Comparison of ENCODE assay signal across 9 mouse cellular contexts in the genomic region with DNA sequence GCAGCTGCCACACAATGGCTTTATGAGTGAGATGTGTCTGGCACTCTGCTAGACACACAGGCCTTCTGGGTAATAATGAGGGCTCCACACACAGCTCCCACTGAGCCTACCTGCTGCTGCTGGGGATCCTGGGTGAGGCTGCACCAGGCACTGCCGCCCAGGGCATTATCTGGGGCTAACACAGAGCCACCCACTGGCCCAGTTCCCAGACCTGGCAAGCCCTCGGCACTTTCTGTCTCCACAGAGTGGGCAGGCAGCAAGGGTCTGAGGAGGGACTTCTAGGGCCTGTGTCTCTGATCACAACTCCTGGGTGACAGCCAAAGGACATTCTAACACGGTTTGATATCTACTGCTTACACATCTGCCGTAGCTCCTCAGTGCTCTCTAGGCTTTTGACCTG. TPM values are rescaled to one million over a fixed set of nuclear protein-coding genes. Genes with fewer than 3 reads are reported as not detected.
DNase-seq lines count a peak whose midpoint lies in the region; ATAC-seq and TF ChIP-seq lines count a peak whose summit lies in the region.
"Had no signal": no experiment of that assay in that cellular context is flagged by ENCODE, and none has a peak within 500 bp of the region (broad histone marks: within the 10 kb centered on the region; RNA-seq: fewer than 3 reads in every experiment).

No protein-coding gene starts in this region.

- intact Hi-C loops in left cerebral cortex, adult 2 months (cut with DNase I), result no loop called here

- ATAC-seq in hindbrain, embryonic 13.5 days (ENCODE audit: low FRiP score), result peak; percentile 16
- peak; percentile 6; the same call in 1 of the 2 replicates for ATAC-seq in neural tube, embryonic 15.5 days (ENCODE audit: low FRiP score)
- no peak for ATAC-seq in lung, postnatal 0 days

- peaks cover 65% of the 10 kb centered on the region for H3K4me1 ChIP-seq in hindbrain, embryonic 13.5 days (replicated peaks)
- peaks cover 59% of the 10 kb centered on the region for H3K4me1 ChIP-seq in neural tube, embryonic 15.5 days
- H3K4me1 ChIP-seq in lung, postnatal 0 days (ENCODE audit: insufficient read depth, low read depth, low read length), result no peaks in the 10 kb centered on the region

- peak; percentile 53 to 56 for DNase-seq in left cerebral cortex, adult 2 months (ENCODE audit: extremely low spot score in 1 of 2, low spot score in 2 of 2)
- DNase-seq in left cerebral cortex, adult 11 months (ENCODE audit: low spot score), result no peak
- DNase-seq in cerebellum, postnatal 14 days, result peak; percentile 75 to 77
- no peak for DNase-seq in adrenal gland, postnatal 10 days
- DNase-seq in lung, postnatal 14 days, result no peak
- DNase-seq in lung, postnatal 0 days (ENCODE audit: low spot score), result no peak
- DNase-seq: kidney, postnatal 14 days had no signal

- no peaks in the 10 kb centered on the region for H3K9me3 ChIP-seq in hindbrain, embryonic 13.5 days
- H3K9me3 ChIP-seq in neural tube, embryonic 15.5 days (replicated peaks), result no peaks in the 10 kb centered on the region
- H3K9me3 ChIP-seq in lung, postnatal 0 days (ENCODE audit: low read length), result no peaks in the 10 kb centered on the region

- no peaks in the 10 kb centered on the region for H3K27me3 ChIP-seq in hindbrain, embryonic 13.5 days
- H3K27me3 ChIP-seq in neural tube, embryonic 15.5 days (replicated peaks), result no peaks in the 10 kb centered on the region
- no peaks in the 10 kb centered on the region for H3K27me3 ChIP-seq in lung, postnatal 0 days (replicated peaks; ENCODE audit: insufficient read depth, low read length)

- peak overlapping the region; percentile 84 for H3K27ac ChIP-seq in left cerebral cortex, adult 2 months
- H3K27ac ChIP-seq in hindbrain, embryonic 13.5 days, result peak overlapping the region; percentile 89
- peak overlapping the region; percentile 71 for H3K27ac ChIP-seq in neural tube, embryonic 15.5 days (replicated peaks)
- H3K27ac ChIP-seq in lung, postnatal 0 days (ENCODE audit: low read length), result no peak overlapping the region

- TF ChIP-seq CTCF in left cerebral cortex, adult 2 months (IDR thresholded peaks at IDR 0.05), result no peak
- TF ChIP-seq CTCF in lung, postnatal 0 days (IDR thresholded peaks at IDR 0.05), result no peak

- H3K4me3 ChIP-seq in left cerebral cortex, adult 2 months, result no peak overlapping the region
- H3K4me3 ChIP-seq in hindbrain, embryonic 13.5 days, result no peak overlapping the region
- H3K4me3 ChIP-seq in neural tube, embryonic 15.5 days (replicated peaks), result no peak overlapping the region
- H3K4me3 ChIP-seq in lung, postnatal 0 days (ENCODE audit: low read depth, low read length), result no peak overlapping the region

- peak overlapping the region; percentile 43; the same call in 1 of the 2 replicates for H3K9ac ChIP-seq in hindbrain, embryonic 13.5 days
- H3K9ac ChIP-seq in neural tube, embryonic 15.5 days (replicated peaks), result no peak overlapping the region
- H3K9ac ChIP-seq in lung, postnatal 0 days (replicated peaks; ENCODE audit: low read depth), result no peak overlapping the region

- no peak for TF ChIP-seq EP300 in lung, postnatal 0 days (IDR thresholded peaks at IDR 0.05)

- H3K4me2 ChIP-seq in hindbrain, embryonic 13.5 days, result 0 out of 2 replicates have a peak overlapping the region, but pooled peaks have one; percentile 34
- H3K4me2 ChIP-seq in neural tube, embryonic 15.5 days, result peak overlapping the region; percentile 38; the same call in 1 of the 2 replicates
- no peak overlapping the region for H3K4me2 ChIP-seq in lung, postnatal 0 days (replicated peaks; ENCODE audit: low read depth, low read length)

- WGBS in hindbrain, embryonic 13.5 days, result 46% methylated on average over 4 of the region's 4 CpGs
- 37% methylated on average over 4 of the region's 4 CpGs for WGBS in neural tube, embryonic 15.5 days
- WGBS in lung, postnatal 0 days, result 41% methylated on average over 4 of the region's 4 CpGs

- peaks cover 39% of the 10 kb centered on the region for H3K36me3 ChIP-seq in hindbrain, embryonic 13.5 days
- peaks cover 38% of the 10 kb centered on the region for H3K36me3 ChIP-seq in neural tube, embryonic 15.5 days
- H3K36me3 ChIP-seq in lung, postnatal 0 days (ENCODE audit: insufficient read depth, low read length), result no peaks in the 10 kb centered on the region

RNA-seq across cellular contexts. Expression of gene Fcho1, which starts 6.3 kb away (rescaled TPM):
- 100 to 1,000 TPM; 184 TPM for total RNA-seq in left cerebral cortex, adult 2 months (2021)
- polyA plus RNA-seq in hindbrain, embryonic 13.5 days (2015; fragmentation: Nextera tagmentation; extraction: Ambion mirVana), result 62.2 and 68.2 TPM in 2 replicates
- polyA plus RNA-seq in neural tube, embryonic 15.5 days (2015; fragmentation: Nextera tagmentation; extraction: Ambion mirVana), result 81.2 and 85.0 TPM in 2 replicates
- total RNA-seq in adrenal gland, postnatal 10 days (2021), result 1 to 10 TPM; 4.8 to 8.4 TPM
- 1.4 and 1.8 TPM in 2 replicates for polyA plus RNA-seq in lung, postnatal 0 days (2015; fragmentation: Nextera tagmentation; extraction: Ambion mirVana)

RNA-seq across cellular contexts. Expression of gene B3gnt3, which starts 17.6 kb away (rescaled TPM):
- under 1 TPM; 0.68 to 0.79 TPM for total RNA-seq in left cerebral cortex, adult 2 months (2021)
- polyA plus RNA-seq in hindbrain, embryonic 13.5 days (2015; fragmentation: Nextera tagmentation; extraction: Ambion mirVana), result 0.32 and 0.34 TPM in 2 replicates
- 0.56 and 1.3 TPM in 2 replicates for polyA plus RNA-seq in neural tube, embryonic 15.5 days (2015; fragmentation: Nextera tagmentation; extraction: Ambion mirVana)
- total RNA-seq in adrenal gland, postnatal 10 days (2021), result 1 to 10 TPM; 6.4 to 6.7 TPM
- 11.7 and 12.1 TPM in 2 replicates for polyA plus RNA-seq in lung, postnatal 0 days (2015; fragmentation: Nextera tagmentation; extraction: Ambion mirVana)

RNA-seq across cellular contexts. Expression of gene Insl3, which starts 30.2 kb away (rescaled TPM):
- 1 to 10 TPM; 1.2 to 4.7 TPM for total RNA-seq in left cerebral cortex, adult 2 months (2021)
- polyA plus RNA-seq in hindbrain, embryonic 13.5 days (2015; fragmentation: Nextera tagmentation; extraction: Ambion mirVana), result 0.31 and 0.79 TPM in 2 replicates
- 1.4 and 2.8 TPM in 2 replicates for polyA plus RNA-seq in neural tube, embryonic 15.5 days (2015; fragmentation: Nextera tagmentation; extraction: Ambion mirVana)
- 10 to 100 TPM in 1 of 2 experiments, 1 to 10 TPM in 1; 7.3 to 10.8 TPM for total RNA-seq in adrenal gland, postnatal 10 days (2021)
- polyA plus RNA-seq in lung, postnatal 0 days (2015; fragmentation: Nextera tagmentation; extraction: Ambion mirVana), result 2.9 and 3.9 TPM in 2 replicates

RNA-seq across cellular contexts. Expression of gene Jak3, which starts 43.1 kb away (rescaled TPM):
- total RNA-seq in left cerebral cortex, adult 2 months (2021), result 1 to 10 TPM; 5.5 to 5.8 TPM
- 3.5 TPM in 2 replicates for polyA plus RNA-seq in hindbrain, embryonic 13.5 days (2015; fragmentation: Nextera tagmentation; extraction: Ambion mirVana)
- 7.4 and 11.5 TPM in 2 replicates for polyA plus RNA-seq in neural tube, embryonic 15.5 days (2015; fragmentation: Nextera tagmentation; extraction: Ambion mirVana)
- 10 to 100 TPM; 18.5 to 25.9 TPM for total RNA-seq in adrenal gland, postnatal 10 days (2021)
- 7.7 and 10.0 TPM in 2 replicates for polyA plus RNA-seq in lung, postnatal 0 days (2015; fragmentation: Nextera tagmentation; extraction: Ambion mirVana)

RNA-seq across cellular contexts. Expression of gene Unc13a, which starts 47.7 kb away (rescaled TPM):
- 100 to 1,000 TPM; 313 to 351 TPM for total RNA-seq in left cerebral cortex, adult 2 months (2021)
- 18.0 and 18.9 TPM in 2 replicates for polyA plus RNA-seq in hindbrain, embryonic 13.5 days (2015; fragmentation: Nextera tagmentation; extraction: Ambion mirVana)
- polyA plus RNA-seq in neural tube, embryonic 15.5 days (2015; fragmentation: Nextera tagmentation; extraction: Ambion mirVana), result 18.1 and 22.2 TPM in 2 replicates
- total RNA-seq in adrenal gland, postnatal 10 days (2021), result 1 to 10 TPM; 3.8 to 7.1 TPM
- polyA plus RNA-seq in lung, postnatal 0 days (2015; fragmentation: Nextera tagmentation; extraction: Ambion mirVana), result 0.35 and 0.46 TPM in 2 replicates

Comparison
In these comparisons a context has a peak if more than half of its experiments do, and no peak if none do; other contexts are left out.
1. DNase-seq: peak in left cerebral cortex, adult 2 months (2 of 2) and cerebellum, postnatal 14 days (2 of 2); none in left cerebral cortex, adult 11 months (single experiment), adrenal gland, postnatal 10 days (single experiment), lung, postnatal 14 days (single experiment) and lung, postnatal 0 days (single experiment).
2. RNA of gene Fcho1, which starts 6.3 kb away (polyA plus RNA-seq): 81.2 to 85.0 TPM in neural tube, embryonic 15.5 days and 62.2 to 68.2 TPM in hindbrain, embryonic 13.5 days; 1.4 to 1.8 TPM in lung, postnatal 0 days; every median in the first group is over 10 times any median in the second.